Mouse (Mus musculus) heart, adult 18-20 months (tissue): ENCODE results near the gene Gm4707. TPM values are rescaled to one million over a fixed set of nuclear protein-coding genes. Genes with fewer than 3 reads are reported as not detected.
"Not testable (repeated sequence)": the region's sequence is repeated elsewhere in the genome, so short reads cannot be mapped to it uniquely, and the experiment has no call there.

ENCODE experiments used
- DNase-seq, 2 experiments: peaks; one replicate each; pipeline ENCODE4 v3.0.0; 2021 to 2022; ENCODE audit warnings: mixed read lengths in 1 of 2
- total RNA-seq, 2 experiments: library from RNA; stranded (reverse); gene quantifications; 2 replicates each; pipeline ENCODE4 v1.2.3; 2021

The Gm4707 gene
- total RNA-seq, 2 experiments from 2014 or later, result 0.77 to 0.99 TPM

- DNase-seq, result no peak
These were observed 15.6 kb downstream of the Gm4707 start for GRCm38 (mm10) chr17:71444126-71444525.

- DNase-seq, result no peak
These were observed 16.4 kb downstream of the Gm4707 start for GRCm38 (mm10) chr17:71443273-71443672.

GRCm38 (mm10) chr17:71422502-71422901, 37.2 kb downstream of the Gm4707 start:
- DNase-seq, result not testable (repeated sequence)

- not testable (repeated sequence) for DNase-seq
These were observed 40.3 kb downstream of the Gm4707 start for GRCm38 (mm10) chr17:71419448-71419847.

- no peak for DNase-seq
These were observed 42.7 kb downstream of the Gm4707 start for GRCm38 (mm10) chr17:71417008-71417407.

Other genes starting within 250 kb of the Gm4707 start
- gene Emilin2, start 147.9 kb downstream of the Gm4707 start, total RNA-seq, result 10 to 100 TPM; 37.9 to 40.1 TPM
- gene Smchd1, start 15.4 kb upstream of the Gm4707 start, total RNA-seq, result 10 to 100 TPM; 16.7 to 18.0 TPM
- under 1 TPM; 0.45 to 0.75 TPM for gene Ndc80, start 66.9 kb upstream of the Gm4707 start, total RNA-seq
- gene Spdya, start 92.1 kb upstream of the Gm4707 start, total RNA-seq, result under 1 TPM in 1 of 2 experiments, not detected in 1; 0.18 TPM
- 10 to 100 TPM; 19.4 to 20.6 TPM for gene Wdr43, start 156.0 kb upstream of the Gm4707 start, total RNA-seq
- 1 to 10 TPM; 4.7 to 5.4 TPM for gene Togaram2, start 213.3 kb upstream of the Gm4707 start, total RNA-seq